Mouse (Mus musculus) brain, embryonic 14.5 days (tissue): ENCODE results near the gene Hspb8.

Source experiments
- CTCF ChIP-seq: fragments of 200-500 bp; IDR thresholded peaks from 2 replicates; pipeline ENCODE4 v1.5.1; 2012; ENCODE audit warnings: inconsistent platforms, mild to moderate bottlenecking, moderate library complexity, borderline replicate concordance; ENCODE audit not compliant: insufficient read depth, insufficient read length; ENCODE audit errors: extremely low read depth
- POLR2A ChIP-seq: fragments of 200-500 bp; IDR thresholded peaks from 2 replicates; pipeline ENCODE4 v1.6.1; 2012; ENCODE audit warnings: mild to moderate bottlenecking, inconsistent platforms, borderline replicate concordance; ENCODE audit not compliant: poor library complexity, insufficient read depth, insufficient read length, severe bottlenecking; ENCODE audit errors: extremely low read depth

DNA sequence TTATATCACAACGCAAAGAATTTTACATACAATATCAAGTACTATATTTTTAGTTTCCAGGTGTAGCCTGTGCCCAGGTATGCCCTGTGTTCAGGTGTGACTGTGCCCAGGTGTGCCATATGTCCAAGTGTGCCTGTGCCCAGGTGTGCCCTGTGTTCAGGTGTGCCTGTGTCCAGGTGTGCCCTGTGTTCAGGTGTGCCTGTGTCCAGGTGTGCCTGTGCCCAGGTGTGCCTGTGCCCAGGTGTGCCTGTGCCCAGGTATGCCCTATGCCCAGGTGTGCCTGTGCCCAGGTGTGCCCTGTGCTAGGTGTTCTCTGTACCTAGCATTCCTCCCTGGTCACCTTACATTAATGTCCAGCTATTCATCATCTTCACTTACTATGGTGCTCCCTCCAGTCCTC, 16.7 kb downstream of the Hspb8 start:
- TF ChIP-seq CTCF (no peak), POLR2A (no peak)
